Mouse (Mus musculus) hindbrain, embryonic 14.5 days (tissue): Measurements from ENCODE around the gene Krtap12-1. TPM values are rescaled to one million over a fixed set of nuclear protein-coding genes. Genes with fewer than 3 reads are reported as not detected.
"Not testable (repeated sequence)": the region's sequence is repeated elsewhere in the genome, so short reads cannot be mapped to it uniquely, and the experiment has no call there.

Source experiments
- ATAC-seq: fragments of 200-750 bp; cut with Nextera tagmentation; 2 replicates; pipeline ENCODE4 v1.8.0; 2017; ENCODE audit warnings: moderate number of reproducible peaks, mild to moderate bottlenecking, moderate TSS enrichment, moderate library complexity; ENCODE audit not compliant: low FRiP score
- DNase-seq: peaks from one replicate; pipeline ENCODE4 v3.0.0-alpha.2; 2015; ENCODE audit warnings: low spot score
- H3K27ac ChIP-seq: fragments of 300-500 bp; sonication (generic); 2 replicates; pipeline ENCODE4 v1.5.1; 2014; ENCODE audit warnings: mild to moderate bottlenecking, moderate library complexity
- H3K27me3 ChIP-seq: fragments of 300-500 bp; sonication (generic); 2 replicates; pipeline ENCODE4 v1.6.1; 2014; ENCODE audit warnings: mild to moderate bottlenecking, low read length, mixed read lengths; ENCODE audit not compliant: control insufficient read depth, insufficient read depth
- H3K36me3 ChIP-seq: fragments of 300-500 bp; sonication (generic); replicated peaks from 2 replicates; pipeline ENCODE4 v1.6.1; 2014; ENCODE audit not compliant: control insufficient read depth, insufficient read depth
- H3K4me1 ChIP-seq: fragments of 300-500 bp; sonication (generic); replicated peaks from 2 replicates; pipeline ENCODE4 v1.6.1; 2014; ENCODE audit warnings: antibody characterized with exemption, low read length, mixed read lengths; ENCODE audit not compliant: control insufficient read depth, insufficient read depth
- H3K4me2 ChIP-seq: fragments of 300-500 bp; sonication (generic); replicated peaks from 2 replicates; pipeline ENCODE4 v1.6.1; 2014; ENCODE audit warnings: mild to moderate bottlenecking, moderate library complexity
- H3K4me3 ChIP-seq: fragments of 300-500 bp; sonication (generic); replicated peaks from 2 replicates; pipeline ENCODE4 v1.5.1; 2014; ENCODE audit warnings: mild to moderate bottlenecking, low read length
- H3K9ac ChIP-seq: fragments of 300-500 bp; sonication (generic); 2 replicates; pipeline ENCODE4 v1.6.1; 2014
- H3K9me3 ChIP-seq: fragments of 300-500 bp; sonication (generic); 2 replicates; pipeline ENCODE4 v1.6.1; 2016; ENCODE audit warnings: low read length; ENCODE audit not compliant: control insufficient read depth
- WGBS: fragments of 180-500 bp; shearing (Covaris S2); extraction: QIAGEN DNeasy Blood & Tissue Kit; methylation state at CpG from one replicate; pipeline ENCODE4 v1.1.7; 2014; 5-methylcytosine and 5-hydroxymethylcytosine counted together
- polyA plus RNA-seq: library from polyadenylated mRNA; unstranded; fragments of >200 nt; fragmentation: Nextera tagmentation; extraction: Ambion mirVana; gene quantifications from 2 replicates; pipeline ENCODE4 v1.2.1, GENCODE M21; 2014

The Krtap12-1 gene
- polyA plus RNA-seq, 1 experiment from 2014 or later, result not detected

GRCm38 (mm10) chr10:77690356-77690807 lies 30.0 kb upstream of the Krtap12-1 start, which contains the start of gene Gm19402:
TSS of gene Gm19402 (minus strand) at chr10:77690757.
- H3K4me2 ChIP-seq, DNase-seq, H3K4me3 ChIP-seq, H3K4me1 ChIP-seq, H3K9ac ChIP-seq, H3K9me3 ChIP-seq, H3K27ac ChIP-seq, H3K36me3 ChIP-seq, ATAC-seq: not testable (repeated sequence)
- WGBS, result 71% methylated on average over 3 of the region's 3 CpGs
- peaks cover 21% of the 10 kb centered on the region for H3K27me3 ChIP-seq

DNA sequence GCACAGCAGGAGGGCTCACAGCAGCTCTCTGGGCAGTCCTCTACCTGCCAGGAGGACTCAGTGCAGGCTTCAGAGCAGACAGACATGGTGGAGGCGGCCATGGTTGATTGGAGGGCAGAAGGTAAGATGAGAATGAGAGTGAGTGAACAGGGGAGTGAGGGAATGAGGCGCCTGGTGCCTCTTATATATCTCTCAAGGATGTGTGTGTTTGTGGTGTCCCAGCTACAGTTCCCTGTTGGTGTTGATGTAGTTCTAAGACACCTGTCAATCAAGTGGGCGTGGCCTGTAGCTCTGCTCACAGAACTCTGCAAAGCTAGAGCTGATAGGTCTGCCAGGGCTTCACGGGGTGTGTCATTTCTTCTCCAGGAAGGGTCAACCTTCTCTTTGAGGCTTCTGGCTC lies 23.3 kb upstream of the Krtap12-1 start, which contains the start of gene Gm9508:
Gene Gm9508 (minus strand): TSS at position 101 of the 400 bp plus-strand sequence.
- Histone ChIP-seq H3K4me1 (no peaks in the 10 kb centered on the region), H3K4me3 (no peak within 1 kb of the TSS), H3K27ac (no peak within 1 kb of the TSS), H3K9ac (no peak within 1 kb of the TSS), H3K4me2 (no peak within 1 kb of the TSS), H3K9me3 (no peaks in the 10 kb centered on the region), H3K36me3 (no peaks in the 10 kb centered on the region), H3K27me3 (no peaks in the 10 kb centered on the region)
- ATAC-seq, result no peak
- WGBS, result 39% methylated on average over 4 of the region's 4 CpGs
- no peak for DNase-seq

GRCm38 (mm10) chr10:77706326-77706725 lies 14.1 kb upstream of the Krtap12-1 start, which contains the start of gene Gm10272:
TSS of gene Gm10272 (plus strand) at chr10:77706626.
- no peak within 1 kb of the TSS for H3K9ac ChIP-seq
- no peaks in the 10 kb centered on the region for H3K27me3 ChIP-seq
- H3K9me3 ChIP-seq, result peaks cover 10% of the 10 kb centered on the region; the same call in 1 of the 2 replicates
- DNase-seq (no peak), ATAC-seq (no peak)
- H3K27ac ChIP-seq, result no peak within 1 kb of the TSS
- no peaks in the 10 kb centered on the region for H3K4me1 ChIP-seq
- H3K36me3 ChIP-seq, result no peaks in the 10 kb centered on the region
- no peak within 1 kb of the TSS for H3K4me3 ChIP-seq
- WGBS, result 100% methylated on average over 1 of the region's 1 CpGs
- H3K4me2 ChIP-seq, result no peak within 1 kb of the TSS

DNA sequence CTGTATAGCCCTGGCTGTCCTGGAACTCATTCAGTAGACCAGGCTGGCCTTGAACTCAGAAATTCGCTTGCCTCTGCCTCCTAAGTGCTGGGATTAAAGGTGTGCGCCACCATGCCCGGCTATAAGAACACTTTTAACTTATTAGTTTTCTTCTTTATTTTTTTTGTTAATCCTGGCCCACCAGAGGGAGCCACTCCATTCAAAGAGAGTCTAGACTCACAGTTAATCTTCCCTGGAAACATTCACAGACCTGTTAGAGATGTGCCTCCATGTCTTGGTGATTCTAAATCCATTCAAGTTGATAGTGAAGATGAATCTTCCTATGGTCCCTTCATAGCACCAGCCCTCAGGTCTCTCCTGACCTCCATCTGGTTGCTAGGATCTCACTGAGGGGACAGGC lies 10.6 kb upstream of the Krtap12-1 start:
- Histone ChIP-seq H3K27me3 (no peaks in the 10 kb centered on the region), H3K4me1 (no peaks in the 10 kb centered on the region), H3K36me3 (no peaks in the 10 kb centered on the region), H3K9ac (no peak overlapping the region), H3K27ac (no peak overlapping the region), H3K4me2 (no peak overlapping the region), H3K4me3 (no peak overlapping the region), H3K9me3 (peaks cover 10% of the 10 kb centered on the region; the same call in 1 of the 2 replicates)
- DNase-seq (no peak), ATAC-seq (no peak)
- 80% methylated on average over 3 of the region's 3 CpGs for WGBS

DNA sequence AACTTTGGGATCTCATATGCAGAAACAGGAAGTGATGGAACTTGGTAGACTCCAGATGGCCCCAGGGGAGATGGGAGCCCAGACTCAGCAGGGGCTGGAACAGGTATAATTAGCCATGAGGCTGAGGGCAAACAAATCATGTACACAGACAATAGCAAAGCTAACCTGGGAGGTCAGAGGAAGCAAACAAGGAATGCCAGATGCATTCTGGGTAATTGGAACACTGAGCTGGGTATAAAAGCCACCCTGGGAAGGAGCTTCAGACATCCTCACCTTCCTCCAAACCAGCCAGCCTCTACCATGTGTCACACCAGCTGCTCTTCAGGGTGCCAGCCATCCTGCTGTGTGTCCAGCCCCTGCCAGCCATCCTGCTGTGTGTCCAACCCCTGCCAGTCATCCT lies 9.2 kb upstream of the Krtap12-1 start, which contains the start of gene Gm10024:
Gene Gm10024 (plus strand): TSS at position 301 of the 400 bp plus-strand sequence.
- H3K9ac ChIP-seq, result not testable (repeated sequence)

DNA sequence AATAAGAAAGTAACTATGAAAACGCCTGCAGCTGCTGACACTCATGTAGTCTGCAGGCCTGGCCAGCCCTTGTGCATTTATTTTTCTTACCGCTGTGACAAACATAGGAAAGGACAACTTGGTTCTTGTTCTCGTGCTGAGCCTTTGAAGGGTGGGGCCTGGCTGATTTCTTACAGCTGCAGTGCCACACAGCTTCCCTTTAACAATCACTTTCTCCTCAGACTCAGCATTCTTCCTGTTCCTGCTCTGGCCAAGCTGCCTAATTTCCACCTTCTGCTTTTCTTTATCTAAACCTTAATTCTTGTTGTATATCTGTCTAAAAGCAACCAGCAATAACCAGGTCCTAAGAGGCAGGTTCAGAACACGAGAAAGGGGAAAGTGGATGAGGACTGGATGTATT lies 6.7 kb upstream of the Krtap12-1 start:
- DNase-seq (no peak), ATAC-seq (no peak)
- Histone ChIP-seq H3K27me3 (no peaks in the 10 kb centered on the region), H3K4me1 (no peaks in the 10 kb centered on the region), H3K4me2 (no peak overlapping the region), H3K9ac (no peak overlapping the region), H3K4me3 (no peak overlapping the region), H3K9me3 (0 out of 2 replicates have a peak, but pooled peaks cover 7% of the 10 kb centered on the region), H3K36me3 (no peaks in the 10 kb centered on the region), H3K27ac (no peak overlapping the region)
- 75% methylated on average over 4 of the region's 4 CpGs for WGBS

More for the DNA sequence above, 9.2 kb upstream of the Krtap12-1 start, which contains the start of gene Gm10024:
- not testable (repeated sequence) for ATAC-seq, H3K36me3 ChIP-seq, H3K27me3 ChIP-seq, H3K27ac ChIP-seq, H3K9me3 ChIP-seq, DNase-seq, H3K4me1 ChIP-seq, H3K4me2 ChIP-seq, H3K4me3 ChIP-seq

DNA sequence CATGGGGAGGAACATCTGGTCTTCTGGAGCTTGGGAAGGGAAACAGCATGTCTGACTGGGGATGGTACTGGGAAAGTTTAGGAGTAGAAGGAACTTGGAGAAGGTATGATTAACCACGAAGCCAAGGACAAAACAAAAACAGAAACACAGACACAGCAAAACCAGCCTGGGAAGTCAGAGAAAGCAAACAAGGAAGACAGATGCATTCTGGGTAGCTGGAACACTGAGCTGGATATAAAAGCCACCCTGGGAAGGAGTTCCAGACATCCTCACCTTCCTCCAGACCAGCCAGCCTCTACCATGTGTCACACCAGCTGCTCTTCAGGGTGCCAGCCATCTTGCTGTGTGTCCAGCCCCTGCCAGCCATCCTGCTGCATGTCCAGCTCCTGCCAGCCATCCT lies 4.9 kb upstream of the Krtap12-1 start, which contains the start of gene Gm10142:
Gene Gm10142 (plus strand): TSS at position 301 of the 400 bp plus-strand sequence.
- 0 out of 2 replicates have a peak, but pooled peaks cover 7% of the 10 kb centered on the region for H3K9me3 ChIP-seq
- 90% methylated on average over 1 of the region's 1 CpGs for WGBS
- no peak for ATAC-seq
- no peaks in the 10 kb centered on the region for H3K27me3 ChIP-seq
- H3K4me1 ChIP-seq, result no peaks in the 10 kb centered on the region
- no peak within 1 kb of the TSS for H3K4me3 ChIP-seq
- no peak within 1 kb of the TSS for H3K27ac ChIP-seq
- H3K9ac ChIP-seq, result no peak within 1 kb of the TSS
- H3K4me2 ChIP-seq, result no peak within 1 kb of the TSS
- DNase-seq, result no peak
- no peaks in the 10 kb centered on the region for H3K36me3 ChIP-seq

DNA sequence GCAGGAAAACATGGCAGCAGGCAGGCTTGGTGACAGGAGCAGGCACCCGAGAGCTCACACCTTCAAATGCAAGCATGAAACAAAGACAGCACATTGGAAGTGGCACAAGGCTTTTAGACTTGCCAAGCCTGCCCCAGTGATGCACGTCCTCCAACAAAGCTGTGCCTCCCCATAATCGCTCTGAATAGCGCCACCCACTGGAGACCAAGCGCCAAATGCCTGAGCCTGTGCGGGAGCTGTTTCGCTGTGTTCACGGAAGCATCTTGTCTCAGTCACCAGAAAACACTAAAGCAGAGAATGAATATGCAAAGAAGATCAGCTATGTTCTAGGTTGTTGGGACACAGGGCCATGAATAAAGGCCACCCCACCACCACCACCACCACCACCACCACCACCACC lies 4.5 kb downstream of the Krtap12-1 start:
- WGBS, result 72% methylated on average over 8 of the region's 8 CpGs
- ATAC-seq (no peak), DNase-seq (no peak)

GRCm38 (mm10) chr10:77726186-77726585 lies 5.8 kb downstream of the Krtap12-1 start, which contains the start of gene Gm10100:
TSS of gene Gm10100 (plus strand) at chr10:77726486.
- Histone ChIP-seq H3K27me3 (no peaks in the 10 kb centered on the region), H3K4me3 (no peak within 1 kb of the TSS)
- no peak for DNase-seq

More for the DNA sequence above, 4.5 kb downstream of the Krtap12-1 start:
- H3K4me3 ChIP-seq, result no peak overlapping the region
- no peaks in the 10 kb centered on the region for H3K9me3 ChIP-seq
- no peaks in the 10 kb centered on the region for H3K4me1 ChIP-seq
- no peak overlapping the region for H3K9ac ChIP-seq
- no peak overlapping the region for H3K27ac ChIP-seq
- no peaks in the 10 kb centered on the region for H3K27me3 ChIP-seq
- no peak overlapping the region for H3K4me2 ChIP-seq
- no peaks in the 10 kb centered on the region for H3K36me3 ChIP-seq

More at GRCm38 (mm10) chr10:77726186-77726585, 5.8 kb downstream of the Krtap12-1 start, which contains the start of gene Gm10100:
- no peak within 1 kb of the TSS for H3K27ac ChIP-seq
- WGBS, result 29% methylated on average over 3 of the region's 3 CpGs
- H3K9me3 ChIP-seq, result no peaks in the 10 kb centered on the region
- no peaks in the 10 kb centered on the region for H3K36me3 ChIP-seq
- ATAC-seq, result no peak
- no peaks in the 10 kb centered on the region for H3K4me1 ChIP-seq
- H3K9ac ChIP-seq, result no peak within 1 kb of the TSS
- H3K4me2 ChIP-seq, result no peak within 1 kb of the TSS
